In the genomic region with DNA sequence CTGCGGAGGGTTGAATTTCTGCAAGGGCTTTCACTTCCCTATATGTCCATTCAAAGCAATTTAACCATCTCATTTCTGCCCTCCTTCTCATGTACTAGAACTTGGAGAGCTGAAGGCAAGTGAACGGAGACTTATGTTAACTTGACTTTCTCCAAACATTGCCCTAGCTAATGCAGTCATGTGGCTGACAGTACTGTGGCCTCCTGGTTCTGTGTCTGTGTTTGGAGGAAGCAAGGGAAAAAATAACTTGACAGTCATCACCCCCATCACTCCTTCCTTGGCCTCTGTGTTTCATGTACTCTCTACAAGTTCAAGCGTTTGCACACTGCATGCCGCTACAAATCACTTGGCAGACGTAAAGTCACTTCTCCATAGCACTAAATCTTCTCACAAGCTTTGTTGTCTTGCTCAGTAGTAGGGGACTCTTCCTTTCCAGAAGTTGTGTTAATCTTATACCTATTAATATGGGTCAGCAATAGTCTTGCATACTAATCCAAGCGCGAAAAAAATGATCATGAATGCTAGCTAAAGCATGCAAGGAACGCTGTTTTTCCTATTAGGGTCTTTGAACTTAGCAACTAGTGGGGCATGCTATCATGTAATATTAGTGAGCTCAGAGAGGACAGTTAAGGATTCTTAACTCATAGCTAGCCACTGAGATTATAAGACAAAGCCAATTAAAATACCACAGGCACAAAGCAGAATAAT, we compare ENCODE assay signal across 17 mouse cellular contexts.
DNase-seq lines count a peak whose midpoint lies in the region; ATAC-seq and TF ChIP-seq lines count a peak whose summit lies in the region.
"Had no signal": no experiment of that assay in that cellular context is flagged by ENCODE, and none has a peak within 500 bp of the region (broad histone marks: within the 10 kb centered on the region; RNA-seq: fewer than 3 reads in every experiment).

No protein-coding gene starts in this region.

- peak; percentile 71 for DNase-seq in kidney, adult 9 months
- DNase-seq in kidney, adult 11 months = no peak
- DNase-seq in lung, embryonic 14.5 days = peak; percentile 18
- no peak for DNase-seq in lung, postnatal 4 days
- peak; percentile 77 for DNase-seq in Patski (ENCODE audit: low read depth, low spot score)
- no peak for DNase-seq in left cerebral cortex, postnatal 4 days
- DNase-seq in embryonic facial prominence, embryonic 10.5 days (ENCODE audit: low spot score) = no peak
- DNase-seq: adrenal gland, postnatal 10 days; cerebellum, adult 11-12 months; cerebellum, adult 9-10 months; cerebellum, postnatal 25 days; forebrain, postnatal 0 days; gastrocnemius, postnatal 14 days; heart, postnatal 36 days had no signal

- CTCF ChIA-PET in Patski (lab: Charles Lee) = interaction anchor here (1.2 to 2.0 kb wide), 2 partner anchors 20 to 24 kb away, joined by 3 to 4 read pairs; no protein-coding TSS in a partner anchor

- no peak for TF ChIP-seq CTCF in lung, embryonic 14.5 days (IDR thresholded peaks at IDR 0.05; ENCODE audit: low read depth)
- no peak for TF ChIP-seq CTCF in Patski (IDR thresholded peaks at IDR 0.05)

- intact Hi-C loops in left cerebral cortex, postnatal 4 days (cut with DNase I) = no loop called here

- POLR2A ChIA-PET in Patski (lab: Charles Lee) = no interaction called here

- no peaks in the 10 kb centered on the region for H3K9me3 ChIP-seq in lung, embryonic 14.5 days (ENCODE audit: low read depth, low read length)
- no peaks in the 10 kb centered on the region for H3K9me3 ChIP-seq in embryonic facial prominence, embryonic 10.5 days
- H3K9me3 ChIP-seq: forebrain, embryonic 13.5 days; heart, embryonic 12.5 days; hindbrain, embryonic 15.5 days had no signal

- no peak overlapping the region for H3K4me3 ChIP-seq in lung, embryonic 14.5 days (ENCODE audit: low read depth, low read length)
- H3K4me3 ChIP-seq in embryonic facial prominence, embryonic 10.5 days = no peak overlapping the region
- H3K4me3 ChIP-seq: forebrain, embryonic 13.5 days; heart, embryonic 12.5 days; hindbrain, embryonic 15.5 days had no signal

- in situ Hi-C loops in Patski (cut with MboI; ENCODE audit: low pct_unique_long_range_greater_than_20kb) = no loop called here

- 65% methylated on average over 8 of the region's 8 CpGs for WGBS in lung, embryonic 14.5 days
- WGBS in embryonic facial prominence, embryonic 10.5 days = 92% methylated on average over 8 of the region's 8 CpGs

- H3K4me1 ChIP-seq in lung, embryonic 14.5 days (ENCODE audit: insufficient read depth) = no peaks in the 10 kb centered on the region
- H3K4me1 ChIP-seq in embryonic facial prominence, embryonic 10.5 days = peaks cover 6% of the 10 kb centered on the region

- no peaks in the 10 kb centered on the region for H3K27me3 ChIP-seq in lung, embryonic 14.5 days (ENCODE audit: insufficient read depth, low read length)
- no peaks in the 10 kb centered on the region for H3K27me3 ChIP-seq in Patski
- H3K27me3 ChIP-seq in embryonic facial prominence, embryonic 10.5 days (replicated peaks; ENCODE audit: low read depth, poor library complexity, severe bottlenecking) = no peaks in the 10 kb centered on the region
- H3K27me3 ChIP-seq: forebrain, embryonic 13.5 days; heart, embryonic 12.5 days; hindbrain, embryonic 15.5 days had no signal

- ATAC-seq in lung, embryonic 14.5 days (ENCODE audit: insufficient read depth) = no peak
- ATAC-seq in Patski = peak; percentile 81
- ATAC-seq: forebrain, embryonic 13.5 days; forebrain, postnatal 0 days had no signal

- no peak overlapping the region for H3K4me2 ChIP-seq in lung, embryonic 14.5 days
- H3K4me2 ChIP-seq: forebrain, embryonic 13.5 days; heart, embryonic 12.5 days; hindbrain, embryonic 15.5 days had no signal

- H3K27ac ChIP-seq in lung, embryonic 14.5 days (ENCODE audit: low read depth) = no peak overlapping the region
- H3K27ac ChIP-seq in embryonic facial prominence, embryonic 10.5 days (replicated peaks) = no peak overlapping the region
- H3K27ac ChIP-seq: forebrain, embryonic 13.5 days; hindbrain, embryonic 15.5 days had no signal

- no peak overlapping the region for H3K9ac ChIP-seq in lung, embryonic 14.5 days
- H3K9ac ChIP-seq: forebrain, embryonic 13.5 days; forebrain, postnatal 0 days; heart, embryonic 12.5 days; hindbrain, embryonic 15.5 days had no signal

- no peaks in the 10 kb centered on the region for H3K36me3 ChIP-seq in lung, embryonic 14.5 days (ENCODE audit: insufficient read depth)
- no peaks in the 10 kb centered on the region for H3K36me3 ChIP-seq in embryonic facial prominence, embryonic 10.5 days (replicated peaks)
- H3K36me3 ChIP-seq: heart, embryonic 12.5 days; hindbrain, embryonic 15.5 days had no signal

Comparison
In these comparisons a context has a peak if more than half of its experiments do, and no peak if none do; other contexts are left out.
1. DNase-seq: peak in kidney, adult 9 months (single experiment), lung, embryonic 14.5 days (single experiment) and Patski (single experiment); none in kidney, adult 11 months (single experiment), lung, postnatal 4 days (0 of 2), left cerebral cortex, postnatal 4 days (single experiment) and embryonic facial prominence, embryonic 10.5 days (single experiment).